Mouse (Mus musculus): ENCODE results near the gene Paqr5. TPM values are rescaled to one million over a fixed set of nuclear protein-coding genes. Genes with fewer than 3 reads are reported as not detected.

The Paqr5 gene
- polyA plus RNA-seq (2015; fragmentation: Nextera tagmentation; extraction: Ambion mirVana): 0.10 and 0.18 TPM in 2 replicates

- ATAC-seq (ENCODE audit: low read depth): no peak
- Histone ChIP-seq H3K9ac (peak within 1 kb of the TSS; percentile 53; the same call in 1 of the 2 replicates), H3K27me3 (peaks cover 41% of the 10 kb centered on the region)
These were observed at the start of gene Paqr5 for GRCm38 (mm10) chr9:62026600-62026999. Gene Paqr5 (minus strand): TSS chr9:62026856.

GRCm38 (mm10) chr9:62062234-62062633 lies 35.6 kb upstream of the Paqr5 start:
- Histone ChIP-seq H3K27me3 (no peaks in the 10 kb centered on the region), H3K9me3 (no peaks in the 10 kb centered on the region), H3K27ac (replicated peaks) (no peak overlapping the region), H3K9ac (no peak overlapping the region), H3K4me1 (replicated peaks) (0 out of 2 replicates have a peak, but pooled peaks cover 7% of the 10 kb centered on the region), H3K36me3 (peaks cover 18% of the 10 kb centered on the region), H3K4me2 (no peak overlapping the region), H3K4me3 (no peak overlapping the region)
- ATAC-seq (ENCODE audit: low read depth): no peak
- 94% methylated on average over 3 of the region's 3 CpGs for WGBS

More at GRCm38 (mm10) chr9:62026600-62026999, at the start of gene Paqr5:
- H3K4me1 ChIP-seq (replicated peaks): peaks cover 14% of the 10 kb centered on the region
- H3K4me2 ChIP-seq: peak within 1 kb of the TSS; percentile 63
- no peaks in the 10 kb centered on the region for H3K36me3 ChIP-seq
- WGBS: under 1% methylated on average over 32 of the region's 32 CpGs
- no peak within 1 kb of the TSS for H3K27ac ChIP-seq (replicated peaks)
- peak within 1 kb of the TSS; percentile 37 for H3K4me3 ChIP-seq
- H3K9me3 ChIP-seq: no peaks in the 10 kb centered on the region

GRCm38 (mm10) chr9:62060431-62060830 lies 33.8 kb upstream of the Paqr5 start:
- no peak for ATAC-seq (ENCODE audit: low read depth)
- Histone ChIP-seq H3K4me3 (no peak overlapping the region), H3K27me3 (no peaks in the 10 kb centered on the region), H3K9me3 (no peaks in the 10 kb centered on the region), H3K4me2 (no peak overlapping the region), H3K4me1 (replicated peaks) (0 out of 2 replicates have a peak, but pooled peaks cover 7% of the 10 kb centered on the region), H3K36me3 (peaks cover 18% of the 10 kb centered on the region), H3K27ac (replicated peaks) (no peak overlapping the region), H3K9ac (no peak overlapping the region)
- WGBS: 83% methylated on average over 2 of the region's 2 CpGs

- Histone ChIP-seq H3K27me3 (no peaks in the 10 kb centered on the region), H3K27ac (replicated peaks) (no peak overlapping the region), H3K4me2 (no peak overlapping the region), H3K4me1 (replicated peaks) (0 out of 2 replicates have a peak, but pooled peaks cover 7% of the 10 kb centered on the region), H3K36me3 (peaks cover 18% of the 10 kb centered on the region), H3K4me3 (no peak overlapping the region), H3K9ac (no peak overlapping the region), H3K9me3 (no peaks in the 10 kb centered on the region)
- no peak for ATAC-seq (ENCODE audit: low read depth)
- WGBS: 81% methylated on average over 11 of the region's 11 CpGs
These were observed 33.3 kb upstream of the Paqr5 start for GRCm38 (mm10) chr9:62059941-62060340.

GRCm38 (mm10) chr9:62057881-62058506 lies 31.3 kb upstream of the Paqr5 start:
- Histone ChIP-seq H3K9me3 (no peaks in the 10 kb centered on the region), H3K4me1 (replicated peaks) (0 out of 2 replicates have a peak, but pooled peaks cover 7% of the 10 kb centered on the region), H3K27me3 (no peaks in the 10 kb centered on the region), H3K27ac (replicated peaks) (no peak overlapping the region), H3K9ac (no peak overlapping the region), H3K4me3 (no peak overlapping the region), H3K36me3 (peaks cover 25% of the 10 kb centered on the region), H3K4me2 (no peak overlapping the region)
- WGBS: 83% methylated on average over 7 of the region's 7 CpGs
- ATAC-seq (ENCODE audit: low read depth): no peak

- Histone ChIP-seq H3K4me1 (replicated peaks) (0 out of 2 replicates have a peak, but pooled peaks cover 7% of the 10 kb centered on the region), H3K4me2 (no peak overlapping the region), H3K9ac (no peak overlapping the region), H3K9me3 (no peaks in the 10 kb centered on the region), H3K27ac (replicated peaks) (no peak overlapping the region), H3K4me3 (no peak overlapping the region), H3K36me3 (peaks cover 25% of the 10 kb centered on the region), H3K27me3 (no peaks in the 10 kb centered on the region)
- no peak for ATAC-seq (ENCODE audit: low read depth)
- 89% methylated on average over 2 of the region's 2 CpGs for WGBS
These were observed 29.6 kb upstream of the Paqr5 start for GRCm38 (mm10) chr9:62056206-62056605.

- Histone ChIP-seq H3K4me3 (no peak overlapping the region), H3K9ac (no peak overlapping the region), H3K4me1 (replicated peaks) (no peaks in the 10 kb centered on the region), H3K27me3 (no peaks in the 10 kb centered on the region), H3K27ac (replicated peaks) (no peak overlapping the region), H3K4me2 (no peak overlapping the region), H3K9me3 (no peaks in the 10 kb centered on the region), H3K36me3 (0 out of 2 replicates have a peak, but pooled peaks cover 7% of the 10 kb centered on the region)
- 50% methylated on average over 4 of the region's 4 CpGs for WGBS
- no peak for ATAC-seq (ENCODE audit: low read depth)
These were observed 24.1 kb upstream of the Paqr5 start for GRCm38 (mm10) chr9:62050801-62051200.

GRCm38 (mm10) chr9:62049166-62049565 lies 22.5 kb upstream of the Paqr5 start:
- no peak for ATAC-seq (ENCODE audit: low read depth)
- H3K4me2 ChIP-seq: no peak overlapping the region
- no peaks in the 10 kb centered on the region for H3K4me1 ChIP-seq (replicated peaks)
- H3K9ac ChIP-seq: no peak overlapping the region
- H3K27ac ChIP-seq (replicated peaks): no peak overlapping the region
- H3K27me3 ChIP-seq: no peaks in the 10 kb centered on the region
- H3K4me3 ChIP-seq: no peak overlapping the region
- 0 out of 2 replicates have a peak, but pooled peaks cover 4% of the 10 kb centered on the region for H3K36me3 ChIP-seq
- H3K9me3 ChIP-seq: no peaks in the 10 kb centered on the region
- WGBS: 63% methylated on average over 8 of the region's 8 CpGs

- WGBS: 85% methylated on average over 3 of the region's 3 CpGs
- H3K27me3 ChIP-seq: no peaks in the 10 kb centered on the region
These were observed 15.5 kb upstream of the Paqr5 start for GRCm38 (mm10) chr9:62042167-62042566.

GRCm38 (mm10) chr9:62040008-62040608 lies 13.5 kb upstream of the Paqr5 start:
- Histone ChIP-seq H3K9me3 (no peaks in the 10 kb centered on the region), H3K36me3 (no peaks in the 10 kb centered on the region), H3K27me3 (no peaks in the 10 kb centered on the region), H3K4me2 (peak overlapping the region; percentile 48), H3K27ac (replicated peaks) (no peak overlapping the region), H3K9ac (peak overlapping the region; percentile 48; the same call in 1 of the 2 replicates), H3K4me1 (replicated peaks) (no peaks in the 10 kb centered on the region), H3K4me3 (no peak overlapping the region)
- 6% methylated on average over 20 of the region's 20 CpGs for WGBS
- peak; percentile 76; the same call in 1 of the 2 replicates for ATAC-seq (ENCODE audit: low read depth)

More at GRCm38 (mm10) chr9:62042167-62042566, 15.5 kb upstream of the Paqr5 start:
- Histone ChIP-seq H3K36me3 (no peaks in the 10 kb centered on the region), H3K4me2 (no peak overlapping the region), H3K27ac (replicated peaks) (no peak overlapping the region), H3K4me1 (replicated peaks) (no peaks in the 10 kb centered on the region), H3K9ac (no peak overlapping the region), H3K9me3 (no peaks in the 10 kb centered on the region), H3K4me3 (no peak overlapping the region)
- ATAC-seq (ENCODE audit: low read depth): no peak

GRCm38 (mm10) chr9:62035806-62036205 lies 9.2 kb upstream of the Paqr5 start:
- Histone ChIP-seq H3K27me3 (no peaks in the 10 kb centered on the region), H3K4me3 (no peak overlapping the region), H3K4me1 (replicated peaks) (no peaks in the 10 kb centered on the region), H3K4me2 (no peak overlapping the region), H3K27ac (replicated peaks) (no peak overlapping the region), H3K36me3 (no peaks in the 10 kb centered on the region), H3K9ac (no peak overlapping the region), H3K9me3 (no peaks in the 10 kb centered on the region)
- no peak for ATAC-seq (ENCODE audit: low read depth)
- 79% methylated on average over 1 of the region's 1 CpGs for whole genome bisulfite sequencing

GRCm38 (mm10) chr9:62032206-62032605 lies 5.5 kb upstream of the Paqr5 start:
- 84% methylated on average over 3 of the region's 3 CpGs for WGBS
- peaks cover 12% of the 10 kb centered on the region for H3K27me3 ChIP-seq
- no peaks in the 10 kb centered on the region for H3K4me1 ChIP-seq (replicated peaks)
- H3K27ac ChIP-seq (replicated peaks): no peak overlapping the region
- no peak overlapping the region for H3K9ac ChIP-seq
- no peaks in the 10 kb centered on the region for H3K9me3 ChIP-seq
- H3K36me3 ChIP-seq: no peaks in the 10 kb centered on the region
- H3K4me3 ChIP-seq: no peak overlapping the region
- no peak overlapping the region for H3K4me2 ChIP-seq
- no peak for ATAC-seq (ENCODE audit: low read depth)
